Mouse (Mus musculus) stomach, embryonic 16.5 days (tissue): ENCODE results near the gene Npvf. TPM values are rescaled to one million over a fixed set of nuclear protein-coding genes. Genes with fewer than 3 reads are reported as not detected.

Experiments used
- ATAC-seq: fragments of 200-750 bp; cut with Nextera tagmentation; 2 replicates; pipeline ENCODE4 v1.8.0; 2017; ENCODE audit warnings: moderate number of reproducible peaks, moderate TSS enrichment; ENCODE audit not compliant: insufficient read depth, low FRiP score
- H3K27ac ChIP-seq: fragments of 300-500 bp; sonication (generic); 2 replicates; pipeline ENCODE4 v1.5.1; 2014; ENCODE audit warnings: low read length
- H3K27me3 ChIP-seq: fragments of 300-500 bp; sonication (generic); 2 replicates; pipeline ENCODE4 v1.6.1; 2014; ENCODE audit warnings: low read length, control low read depth, mixed read lengths; ENCODE audit not compliant: control insufficient read depth, insufficient read depth
- H3K36me3 ChIP-seq: fragments of 300-500 bp; sonication (generic); 2 replicates; pipeline ENCODE4 v1.6.1; 2014; ENCODE audit warnings: low read length; ENCODE audit not compliant: control insufficient read depth, insufficient read depth
- H3K4me1 ChIP-seq: fragments of 300-500 bp; sonication (generic); 2 replicates; pipeline ENCODE4 v1.6.1; 2014; ENCODE audit warnings: low read length, control low read depth, mixed read lengths; ENCODE audit not compliant: control insufficient read depth, insufficient read depth
- H3K4me2 ChIP-seq: fragments of 300-500 bp; sonication (generic); 2 replicates; pipeline ENCODE4 v1.6.1; 2014; ENCODE audit warnings: low read depth, low read length, mixed read lengths
- H3K4me3 ChIP-seq: fragments of 300-500 bp; sonication (generic); replicated peaks from 2 replicates; pipeline ENCODE4 v1.5.1; 2014; ENCODE audit warnings: mild to moderate bottlenecking, low read length
- H3K9ac ChIP-seq: fragments of 300-500 bp; sonication (generic); 2 replicates; pipeline ENCODE4 v1.6.1; 2014; ENCODE audit warnings: low read length
- H3K9me3 ChIP-seq: fragments of 300-500 bp; sonication (generic); replicated peaks from 2 replicates; pipeline ENCODE4 v1.6.1; 2016; ENCODE audit warnings: low read length, control low read depth; ENCODE audit not compliant: control insufficient read depth
- WGBS: fragments of 180-500 bp; shearing (Covaris S2); extraction: QIAGEN DNeasy Blood & Tissue Kit; methylation state at CpG from one replicate; pipeline ENCODE4 v1.1.7; 2014; 5-methylcytosine and 5-hydroxymethylcytosine counted together
- polyA plus RNA-seq: library from polyadenylated mRNA; unstranded; fragments of >200 nt; fragmentation: Nextera tagmentation; extraction: Ambion mirVana; gene quantifications from 2 replicates; pipeline ENCODE4 v1.2.1, GENCODE M21; 2015

The Npvf gene
- polyA plus RNA-seq, 1 experiment from 2014 or later: not detected

- Histone ChIP-seq H3K27me3 (no peaks in the 10 kb centered on the region), H3K4me1 (peaks cover 2% of the 10 kb centered on the region; the same call in 1 of the 2 replicates), H3K4me2 (no peak overlapping the region), H3K36me3 (no peaks in the 10 kb centered on the region), H3K9ac (no peak overlapping the region), H3K9me3 (no peaks in the 10 kb centered on the region), H3K27ac (no peak overlapping the region), H3K4me3 (no peak overlapping the region)
- no peak for ATAC-seq
- WGBS: 49% methylated on average over 5 of the region's 5 CpGs
Observed at GRCm38 (mm10) chr6:50666937-50667336, 12.7 kb upstream of the Npvf start.

DNA sequence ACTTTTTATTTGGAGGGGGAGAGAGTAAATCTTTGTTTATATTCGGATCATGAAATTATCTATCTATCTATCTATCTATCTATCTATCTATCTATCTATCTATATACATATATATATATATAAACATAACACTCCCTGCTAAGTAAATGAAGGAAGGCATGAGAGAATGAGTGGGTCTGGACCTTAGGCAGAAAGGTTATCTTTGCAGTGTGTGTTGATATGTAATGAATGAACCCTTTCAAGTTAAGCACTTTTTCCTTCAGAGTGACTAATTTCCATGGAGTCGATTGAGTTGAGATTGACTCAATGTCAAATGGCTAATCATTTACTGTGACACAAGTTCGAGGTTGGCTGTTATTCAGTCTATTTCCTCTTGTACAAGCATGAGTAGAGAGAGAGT is 10.8 kb upstream of the Npvf start:
- Histone ChIP-seq H3K36me3 (no peaks in the 10 kb centered on the region), H3K9me3 (no peaks in the 10 kb centered on the region), H3K4me3 (no peak overlapping the region), H3K9ac (no peak overlapping the region), H3K4me1 (peaks cover 2% of the 10 kb centered on the region), H3K27ac (no peak overlapping the region), H3K4me2 (no peak overlapping the region), H3K27me3 (no peaks in the 10 kb centered on the region)
- peak; percentile 63; the same call in 1 of the 2 replicates for ATAC-seq
- WGBS: 45% methylated on average over 3 of the region's 3 CpGs

GRCm38 (mm10) chr6:50664193-50664592 is 10.0 kb upstream of the Npvf start:
- H3K9ac ChIP-seq: no peak overlapping the region
- H3K27me3 ChIP-seq: no peaks in the 10 kb centered on the region
- peaks cover 2% of the 10 kb centered on the region for H3K4me1 ChIP-seq
- H3K4me2 ChIP-seq: no peak overlapping the region
- H3K9me3 ChIP-seq: no peaks in the 10 kb centered on the region
- H3K27ac ChIP-seq: no peak overlapping the region; the same call in 1 of the 2 replicates
- H3K4me3 ChIP-seq: no peak overlapping the region
- 69% methylated on average over 3 of the region's 3 CpGs for WGBS
- ATAC-seq: 0 out of 2 replicates have a peak, but pooled peaks have one; percentile 35
- no peaks in the 10 kb centered on the region for H3K36me3 ChIP-seq

- ATAC-seq: no peak
- H3K4me1 ChIP-seq: peaks cover 2% of the 10 kb centered on the region
- no peak overlapping the region for H3K4me2 ChIP-seq
- no peaks in the 10 kb centered on the region for H3K36me3 ChIP-seq
- no peak overlapping the region for H3K27ac ChIP-seq
- no peaks in the 10 kb centered on the region for H3K9me3 ChIP-seq
- no peak overlapping the region for H3K4me3 ChIP-seq
- H3K9ac ChIP-seq: no peak overlapping the region
- no peaks in the 10 kb centered on the region for H3K27me3 ChIP-seq
- WGBS: 73% methylated on average over 12 of the region's 12 CpGs
Observed at GRCm38 (mm10) chr6:50662925-50663583, 8.8 kb upstream of the Npvf start.

DNA sequence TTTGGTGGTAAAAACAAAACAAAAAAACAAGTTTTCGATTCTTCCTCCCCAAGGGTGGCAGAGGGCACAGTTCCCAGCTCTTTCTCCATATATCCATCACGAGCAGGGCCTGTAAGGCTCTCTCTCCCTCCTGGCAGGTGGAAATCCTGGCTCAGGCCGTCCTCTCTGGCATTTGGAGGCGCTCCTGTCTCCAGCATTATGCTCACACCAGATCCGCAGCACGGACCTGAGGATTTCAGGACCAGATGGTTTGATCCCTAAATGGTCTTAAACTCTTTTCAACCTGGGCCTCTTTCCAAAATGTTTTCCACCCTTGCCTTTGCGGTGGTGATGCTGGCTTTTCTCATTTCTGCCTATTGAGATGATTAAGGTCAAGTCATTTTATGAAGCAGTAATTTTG is 7.5 kb upstream of the Npvf start:
- Histone ChIP-seq H3K9ac (no peak overlapping the region), H3K4me1 (peaks cover 2% of the 10 kb centered on the region), H3K4me3 (no peak overlapping the region), H3K4me2 (no peak overlapping the region), H3K9me3 (no peaks in the 10 kb centered on the region), H3K27ac (no peak overlapping the region), H3K36me3 (no peaks in the 10 kb centered on the region), H3K27me3 (no peaks in the 10 kb centered on the region)
- 61% methylated on average over 7 of the region's 7 CpGs for WGBS
- no peak for ATAC-seq

DNA sequence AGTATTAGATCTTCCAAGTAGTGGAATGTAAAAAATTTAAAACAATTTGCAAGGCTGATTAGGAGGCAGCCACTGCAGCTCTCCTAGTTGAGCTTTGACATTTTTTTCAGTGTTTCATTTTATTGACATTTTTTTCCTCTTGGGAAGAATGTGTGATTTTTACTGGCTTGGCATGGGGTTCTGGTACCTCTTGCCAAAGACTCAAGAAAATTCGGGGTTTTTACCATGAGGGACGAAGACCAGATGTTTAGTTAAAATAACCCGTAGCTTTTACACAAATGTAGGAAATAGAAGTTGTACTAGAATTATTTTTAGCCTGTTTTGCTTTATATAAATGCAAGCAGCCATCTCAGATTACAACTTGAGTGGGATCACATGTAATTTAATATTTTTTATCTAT is 4.2 kb upstream of the Npvf start:
- Histone ChIP-seq H3K9ac (no peak overlapping the region), H3K27me3 (no peaks in the 10 kb centered on the region), H3K4me2 (no peak overlapping the region), H3K36me3 (no peaks in the 10 kb centered on the region), H3K27ac (0 out of 2 replicates have a peak overlapping the region, but pooled peaks have one; percentile 28), H3K4me1 (no peaks in the 10 kb centered on the region; the same call in none of the 2 replicates), H3K4me3 (no peak overlapping the region), H3K9me3 (no peaks in the 10 kb centered on the region)
- 44% methylated on average over 3 of the region's 3 CpGs for WGBS
- ATAC-seq: no peak

GRCm38 (mm10) chr6:50658018-50658417 is 3.8 kb upstream of the Npvf start:
- H3K4me2 ChIP-seq: no peak overlapping the region
- WGBS: 59% methylated on average over 5 of the region's 5 CpGs
- no peak overlapping the region for H3K27ac ChIP-seq
- no peak for ATAC-seq
- H3K36me3 ChIP-seq: no peaks in the 10 kb centered on the region
- no peaks in the 10 kb centered on the region for H3K9me3 ChIP-seq
- H3K9ac ChIP-seq: no peak overlapping the region
- H3K4me1 ChIP-seq: no peaks in the 10 kb centered on the region; the same call in none of the 2 replicates
- H3K4me3 ChIP-seq: no peak overlapping the region
- H3K27me3 ChIP-seq: no peaks in the 10 kb centered on the region

- Histone ChIP-seq H3K27ac (no peak overlapping the region), H3K9me3 (no peaks in the 10 kb centered on the region), H3K27me3 (no peaks in the 10 kb centered on the region), H3K4me2 (no peak overlapping the region), H3K9ac (no peak overlapping the region), H3K36me3 (no peaks in the 10 kb centered on the region), H3K4me3 (no peak overlapping the region), H3K4me1 (peaks cover 2% of the 10 kb centered on the region; the same call in 1 of the 2 replicates)
- WGBS: 87% methylated on average over 1 of the region's 1 CpGs
- no peak for ATAC-seq
Observed at GRCm38 (mm10) chr6:50656426-50656825, 2.2 kb upstream of the Npvf start.

DNA sequence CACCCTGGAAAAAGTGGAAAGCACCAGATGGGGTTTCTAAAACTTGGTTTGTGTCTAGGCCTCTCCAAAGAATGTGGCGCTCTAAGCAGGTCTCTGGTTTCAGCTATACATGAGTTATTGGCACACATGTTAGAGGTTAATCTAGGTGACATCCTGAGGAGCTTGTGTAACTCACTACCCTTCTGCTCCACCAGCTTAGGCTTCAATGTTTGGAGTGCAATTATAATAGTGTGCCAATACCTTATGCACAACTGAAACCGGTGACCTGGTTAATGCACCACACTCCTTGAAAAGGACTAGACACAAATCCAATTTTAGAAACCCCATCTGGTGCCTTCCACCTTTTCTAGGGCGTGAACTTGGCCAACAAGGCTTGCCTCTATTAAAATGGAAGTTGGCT is 1.7 kb upstream of the Npvf start:
- H3K4me3 ChIP-seq: no peak overlapping the region
- WGBS: 83% methylated on average over 3 of the region's 3 CpGs
- no peaks in the 10 kb centered on the region for H3K36me3 ChIP-seq
- no peaks in the 10 kb centered on the region for H3K27me3 ChIP-seq
- no peaks in the 10 kb centered on the region for H3K9me3 ChIP-seq
- no peak overlapping the region for H3K4me2 ChIP-seq
- 0 out of 2 replicates have a peak, but pooled peaks cover 2% of the 10 kb centered on the region for H3K4me1 ChIP-seq
- no peak for ATAC-seq
- no peak overlapping the region for H3K9ac ChIP-seq
- no peak overlapping the region for H3K27ac ChIP-seq
